Mouse (Mus musculus): ENCODE measurements around the gene Isoc2b.

DNA sequence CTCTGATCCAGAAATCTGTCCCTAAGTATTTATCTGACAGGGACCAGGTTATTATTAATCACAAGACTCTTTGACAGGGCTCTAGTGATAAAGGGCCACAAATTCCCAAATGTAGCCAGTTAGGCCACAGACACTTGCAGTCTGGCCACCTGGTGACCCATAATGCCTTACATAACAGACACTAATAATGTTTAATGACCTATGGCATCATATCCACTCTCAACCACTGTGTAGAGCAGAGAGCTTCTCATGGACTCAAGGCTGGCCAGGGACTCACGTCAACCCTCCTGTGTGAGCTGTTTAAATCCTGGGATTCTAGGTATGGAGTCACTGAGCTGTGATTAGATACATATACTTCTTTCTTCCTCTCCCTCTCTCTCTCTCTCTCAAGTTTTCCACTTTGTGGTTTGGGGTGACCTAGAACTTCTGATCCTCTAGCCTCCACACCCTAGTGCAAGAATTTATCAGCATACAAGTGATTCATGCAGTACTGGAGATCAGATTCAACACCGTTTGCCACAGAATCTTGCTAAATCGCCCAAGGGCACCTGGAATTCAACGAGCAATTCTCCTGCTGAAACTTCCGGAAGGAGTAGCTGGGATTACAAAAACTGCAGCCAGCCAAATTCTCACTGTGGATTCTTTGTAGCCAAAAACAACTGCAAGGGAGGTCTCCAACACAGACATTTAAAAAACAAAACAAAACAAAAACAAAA, 5.8 kb downstream of the Isoc2b start:
- TF ChIP-seq POLR2A (IDR thresholded peaks at IDR 0.05; ENCODE audit: low read depth, low read length): no peak
- no peak for TF ChIP-seq MAFK (IDR thresholded peaks at IDR 0.05; ENCODE audit: insufficient replicate concordance, low read length)
- TF ChIP-seq MAX (IDR thresholded peaks at IDR 0.05; ENCODE audit: low read length): no peak
- TF ChIP-seq NRF1 (IDR thresholded peaks at IDR 0.05; ENCODE audit: low read depth, low read length): no peak
- TF ChIP-seq POLR2AphosphoS2 (IDR thresholded peaks at IDR 0.05; ENCODE audit: low read depth, low read length): no peak
- no peak for TF ChIP-seq KAT2A (IDR thresholded peaks at IDR 0.05; ENCODE audit: insufficient replicate concordance, low read length)
- no peak for TF ChIP-seq HCFC1 (IDR thresholded peaks at IDR 0.05; ENCODE audit: low read depth, low read length)
- TF ChIP-seq CTCF (conservative IDR thresholded peaks at IDR 0.05 in 1 of 2, IDR thresholded peaks at IDR 0.05 in 1 of 2; ENCODE audit: low read depth in 2 of 2, low read length in 2 of 2): no peak

Measured in CH12.LX (cell line).